ENCODE assay signal across 18 mouse cellular contexts in the genomic region with DNA sequence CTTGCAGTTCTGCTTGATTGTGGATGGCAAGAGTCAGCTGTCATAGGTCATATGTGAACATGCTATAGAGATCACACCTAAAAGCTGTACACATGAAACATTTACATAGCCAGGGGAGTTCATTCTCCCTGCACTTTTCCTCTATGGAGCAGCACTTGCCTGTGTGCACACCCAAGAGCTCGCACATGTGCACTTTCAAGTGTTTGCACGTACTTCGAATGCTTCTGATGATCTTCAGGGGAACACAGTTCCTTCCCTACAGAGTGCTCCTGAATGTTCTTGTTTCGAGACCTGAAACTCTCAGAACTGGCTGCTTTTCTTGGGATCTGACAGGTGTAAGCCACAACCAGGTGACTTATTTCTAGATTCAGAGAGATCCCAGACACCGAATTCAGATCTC. TPM values are rescaled to one million over a fixed set of nuclear protein-coding genes. Genes with fewer than 3 reads are reported as not detected.
"Had no signal": no experiment of that assay in that cellular context is flagged by ENCODE, and none has a peak within 500 bp of the region (broad histone marks: within the 10 kb centered on the region; RNA-seq: fewer than 3 reads in every experiment).

No protein-coding gene starts in this region.

RNA-seq across cellular contexts. Expression of a gene that starts 25.2 kb away (rescaled TPM):
- polyA plus RNA-seq: cerebellum, adult 2 months; embryonic facial prominence, embryonic 10.5 days; embryonic facial prominence, embryonic 11.5 days; embryonic facial prominence, embryonic 12.5 days; embryonic facial prominence, embryonic 13.5 days; embryonic facial prominence, embryonic 14.5 days; embryonic facial prominence, embryonic 15.5 days; erythroblast, embryonic 14.5 days; forebrain, embryonic 10.5 days; forebrain, embryonic 12.5 days; forebrain, embryonic 13.5 days; forebrain, embryonic 14.5 days; forebrain, embryonic 15.5 days; forebrain, embryonic 16.5 days; forebrain, postnatal 0 days; frontal cortex, adult 2 months; gonadal fat pad, adult 2 months; heart, adult 2 months had no signal
